In genomic region chr7:64504691-64505231, GRCm38 (mm10) we compare ENCODE assay signal across 9 mouse cellular contexts. TPM values are rescaled to one million over a fixed set of nuclear protein-coding genes. Genes with fewer than 3 reads are reported as not detected.
DNase-seq lines count a peak whose midpoint lies in the region; ATAC-seq lines count a peak whose summit lies in the region.
"Had no signal": no experiment of that assay in that cellular context is flagged by ENCODE, and none has a peak within 500 bp of the region (broad histone marks: within the 10 kb centered on the region; RNA-seq: fewer than 3 reads in every experiment).

No protein-coding gene starts in this region.

- H3K4me1 ChIP-seq in forebrain, embryonic 12.5 days, result peaks cover 57% of the 10 kb centered on the region
- peaks cover 17% of the 10 kb centered on the region for H3K4me1 ChIP-seq in limb, embryonic 10.5 days

- no peak for ATAC-seq in forebrain, embryonic 12.5 days (ENCODE audit: low FRiP score)
- ATAC-seq in granulocyte monocyte progenitor cell, adult 5-6 weeks (replicated peaks; ENCODE audit: poor library complexity, severe bottlenecking), result no peak

- H3K9ac ChIP-seq in forebrain, embryonic 12.5 days, result no peak overlapping the region

- H3K27ac ChIP-seq in forebrain, embryonic 12.5 days, result 0 out of 2 replicates have a peak overlapping the region, but pooled peaks have one; percentile 2
- no peak overlapping the region for H3K27ac ChIP-seq in limb, embryonic 10.5 days

- peaks cover 15% of the 10 kb centered on the region for H3K27me3 ChIP-seq in forebrain, embryonic 12.5 days
- H3K27me3 ChIP-seq in limb, embryonic 10.5 days (ENCODE audit: low read depth, poor library complexity, severe bottlenecking), result peaks cover 48% of the 10 kb centered on the region

- peak; percentile 44 for DNase-seq in embryo, embryonic 10 days (ENCODE audit: low spot score)
- DNase-seq in embryo, embryonic 9.5 days (ENCODE audit: extremely low spot score), result no peak
- DNase-seq in layer of hippocampus, postnatal 14 days (ENCODE audit: low spot score in 2 of 2), result peak; percentile 57 to 59
- peak; percentile 92 for DNase-seq in retina, postnatal 1 day
- DNase-seq in limb, embryonic 10.5 days (ENCODE audit: low spot score), result no peak
- DNase-seq in lung, postnatal 36 days, result no peak

- H3K9me3 ChIP-seq in forebrain, embryonic 12.5 days, result no peaks in the 10 kb centered on the region
- H3K9me3 ChIP-seq in limb, embryonic 10.5 days (replicated peaks), result no peaks in the 10 kb centered on the region

- no peaks in the 10 kb centered on the region for H3K36me3 ChIP-seq in forebrain, embryonic 12.5 days (replicated peaks)
- no peaks in the 10 kb centered on the region for H3K36me3 ChIP-seq in limb, embryonic 10.5 days

- WGBS in forebrain, embryonic 12.5 days, result 18% methylated on average over 8 of the region's 8 CpGs
- 24% methylated on average over 7 of the region's 8 CpGs for WGBS in limb, embryonic 10.5 days

- H3K4me3 ChIP-seq in forebrain, embryonic 12.5 days (replicated peaks), result no peak overlapping the region
- H3K4me3 ChIP-seq in limb, embryonic 10.5 days, result no peak overlapping the region

- H3K4me2 ChIP-seq in forebrain, embryonic 12.5 days, result peak overlapping the region; percentile 13; the same call in 1 of the 2 replicates

RNA-seq across cellular contexts. Expression of gene Apba2, which starts 3.3 kb away (rescaled TPM):
- polyA plus RNA-seq in forebrain, embryonic 12.5 days (2016; fragmentation: Nextera tagmentation; extraction: Ambion mirVana), result 101 and 106 TPM in 2 replicates
- 100 to 1,000 TPM; 273 to 296 TPM for total RNA-seq in layer of hippocampus, postnatal 14 days (2021)
- not detected in 2 replicates for total RNA-seq in granulocyte monocyte progenitor cell, adult 5-6 weeks (2014; fragmentation: Nextera tagmentation)
- not detected in 2 replicates for total RNA-seq in granulocyte monocyte progenitor cell, adult 5-6 weeks (2017)
- 6.6 and 7.8 TPM in 2 replicates for polyA plus RNA-seq in limb, embryonic 10.5 days (2016; fragmentation: Nextera tagmentation; extraction: Ambion mirVana)
- total RNA-seq: gastrocnemius, adult 18-20 months had no signal

Comparison
In these comparisons a context has a peak if more than half of its experiments do, and no peak if none do; other contexts are left out.
1. DNase-seq: peak in embryo, embryonic 10 days (single experiment), layer of hippocampus, postnatal 14 days (2 of 2) and retina, postnatal 1 day (single experiment); none in embryo, embryonic 9.5 days (single experiment), limb, embryonic 10.5 days (single experiment) and lung, postnatal 36 days (single experiment).
2. RNA of gene Apba2, which starts 3.3 kb away (total RNA-seq): 273 to 296 TPM in layer of hippocampus, postnatal 14 days; not detected in granulocyte monocyte progenitor cell, adult 5-6 weeks; every median in the first group is over 100 times any median in the second.